Comparison of ENCODE assay signal across 11 mouse cellular contexts in the genomic region with DNA sequence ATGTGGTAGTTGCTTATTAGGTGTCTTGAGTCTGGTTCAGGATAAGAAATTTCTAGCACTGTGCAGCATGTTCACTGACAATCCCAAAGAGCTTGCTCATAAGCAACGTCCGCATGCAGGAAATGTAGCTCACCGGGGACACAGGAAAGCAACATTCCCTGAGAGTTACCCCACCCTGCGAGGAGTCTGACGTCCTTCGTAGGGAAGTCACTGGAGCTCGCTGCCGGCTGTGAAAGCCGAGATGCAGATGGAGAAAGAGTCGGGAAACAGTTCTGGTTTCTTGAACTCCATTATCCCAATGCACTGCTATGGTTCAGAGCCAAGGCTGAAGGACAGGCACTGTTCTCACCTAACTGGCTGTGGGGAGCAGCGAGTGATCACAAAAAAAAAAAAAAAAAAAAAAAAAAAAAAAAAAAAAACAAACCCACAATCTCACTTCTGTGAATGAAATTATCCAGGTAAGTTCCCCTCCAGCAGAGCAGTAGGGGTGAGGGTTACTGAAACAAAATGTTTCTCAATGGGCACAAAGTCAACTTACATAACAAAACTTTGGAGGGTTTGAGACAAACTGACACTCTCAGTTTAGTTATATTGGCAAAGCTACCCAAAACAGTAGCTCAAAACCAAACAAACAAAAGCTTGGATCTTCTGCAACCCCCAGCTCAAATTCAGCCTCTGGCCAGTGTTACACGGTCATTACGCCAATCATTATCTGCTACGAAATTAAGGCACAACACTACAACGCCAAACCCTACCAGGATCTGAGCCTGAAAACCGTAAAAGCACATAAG. TPM values are rescaled to one million over a fixed set of nuclear protein-coding genes. Genes with fewer than 3 reads are reported as not detected.
A peak's percentile ranks its signal among the peaks of the same experiment; 100 is the strongest.
DNase-seq lines count a peak whose midpoint lies in the region; ATAC-seq lines count a peak whose summit lies in the region.
"Had no signal": no experiment of that assay in that cellular context is flagged by ENCODE, and none has a peak within 500 bp of the region (broad histone marks: within the 10 kb centered on the region; RNA-seq: fewer than 3 reads in every experiment).

No protein-coding gene starts in this region.

- H3K4me3 ChIP-seq in heart, embryonic 15.5 days = no peak overlapping the region
- H3K4me3 ChIP-seq: forebrain, embryonic 13.5 days; hindbrain, embryonic 15.5 days had no signal

- 63% methylated on average over 16 of the region's 16 CpGs for WGBS in heart, embryonic 15.5 days

- H3K27ac ChIP-seq in heart, embryonic 15.5 days = peak overlapping the region; percentile 32; the same call in 1 of the 2 replicates
- H3K27ac ChIP-seq: forebrain, embryonic 13.5 days; hindbrain, embryonic 15.5 days had no signal

- H3K4me1 ChIP-seq in heart, embryonic 15.5 days (replicated peaks) = peaks cover 52% of the 10 kb centered on the region

- peak; percentile 29 for DNase-seq in adrenal gland, postnatal 10 days
- DNase-seq in adrenal gland, adult 8-10 months = no peak
- DNase-seq in R1 (ENCODE audit: low read depth, low spot score) = peak; percentile 41
- peak; percentile 67 for DNase-seq in kidney, postnatal 10 days
- DNase-seq in spleen, postnatal 36 days (ENCODE audit: low spot score in 2 of 2) = no peak
- no peak for DNase-seq in testis, postnatal 10 days (ENCODE audit: low spot score)
- no peak for DNase-seq in yolk sac, embryonic 10.5 days (ENCODE audit: low spot score)

- no peaks in the 10 kb centered on the region for H3K27me3 ChIP-seq in heart, embryonic 15.5 days
- H3K27me3 ChIP-seq: forebrain, embryonic 13.5 days; hindbrain, embryonic 15.5 days had no signal

- no peaks in the 10 kb centered on the region for H3K36me3 ChIP-seq in heart, embryonic 15.5 days
- H3K36me3 ChIP-seq: hindbrain, embryonic 15.5 days had no signal

- no peak overlapping the region for H3K9ac ChIP-seq in heart, embryonic 15.5 days
- H3K9ac ChIP-seq: forebrain, embryonic 13.5 days; hindbrain, embryonic 15.5 days had no signal

- no peak overlapping the region for H3K4me2 ChIP-seq in heart, embryonic 15.5 days
- H3K4me2 ChIP-seq: forebrain, embryonic 13.5 days; hindbrain, embryonic 15.5 days had no signal

- ATAC-seq in heart, embryonic 15.5 days (replicated peaks; ENCODE audit: insufficient number of reproducible peaks, insufficient read depth, low FRiP score, low read depth) = no peak
- ATAC-seq: forebrain, embryonic 13.5 days; midbrain, embryonic 16.5 days had no signal

- no peaks in the 10 kb centered on the region for H3K9me3 ChIP-seq in heart, embryonic 15.5 days (replicated peaks)
- H3K9me3 ChIP-seq: forebrain, embryonic 13.5 days; hindbrain, embryonic 15.5 days had no signal

RNA-seq across cellular contexts. Expression of a gene that starts 15.5 kb away (rescaled TPM):
- 10 to 100 TPM; 56.3 to 58.4 TPM for total RNA-seq in adrenal gland, postnatal 10 days (2021)
- total RNA-seq in adrenal gland, adult 8-10 months (2022) = 100 to 1,000 TPM in 2 of 4 experiments, 10 to 100 TPM in 2; 96.1 to 103 (median 101) TPM
- polyA plus RNA-seq in heart, embryonic 15.5 days (2015; fragmentation: Nextera tagmentation; extraction: Ambion mirVana) = 36.7 and 40.3 TPM in 2 replicates

Comparison
In these comparisons a context has a peak if more than half of its experiments do, and no peak if none do; other contexts are left out.
1. DNase-seq: peak in adrenal gland, postnatal 10 days (single experiment), R1 (single experiment) and kidney, postnatal 10 days (single experiment); none in adrenal gland, adult 8-10 months (single experiment), spleen, postnatal 36 days (0 of 2), testis, postnatal 10 days (single experiment) and yolk sac, embryonic 10.5 days (single experiment).